In genomic region chr2:93188761-93189458, GRCm38 (mm10) we compare ENCODE assay signal across 8 mouse cellular contexts. TPM values are rescaled to one million over a fixed set of nuclear protein-coding genes. Genes with fewer than 3 reads are reported as not detected.
DNase-seq lines count a peak whose midpoint lies in the region; ATAC-seq and TF ChIP-seq lines count a peak whose summit lies in the region.

No protein-coding gene starts in this region.

- ATAC-seq in heart, embryonic 13.5 days (ENCODE audit: extremely low read depth, insufficient number of reproducible peaks, low FRiP score, low TSS enrichment), result no peak
- ATAC-seq in midbrain, embryonic 11.5 days (ENCODE audit: low FRiP score), result no peak

- peak overlapping the region; percentile 86 for H3K4me3 ChIP-seq in layer of hippocampus, adult 2 months
- peak overlapping the region; percentile 81 for H3K4me3 ChIP-seq in heart, embryonic 13.5 days
- peak overlapping the region; percentile 55 for H3K4me3 ChIP-seq in midbrain, embryonic 11.5 days (ENCODE audit: low read depth, low read length)
- peak overlapping the region; percentile 62 for H3K4me3 ChIP-seq in thymus, adult 2 months (ENCODE audit: control insufficient read depth, insufficient read depth, low read length)

- no peak for TF ChIP-seq POLR2A in brain, embryonic 14.5 days (IDR thresholded peaks at IDR 0.05; ENCODE audit: borderline replicate concordance, extremely low read depth, insufficient read depth, insufficient read length, poor library complexity, severe bottlenecking)
- TF ChIP-seq POLR2A in thymus, adult 2 months (IDR thresholded peaks at IDR 0.05; ENCODE audit: control insufficient read depth, extremely low read depth, insufficient read depth, low read length, poor library complexity), result no peak

- H3K27me3 ChIP-seq in heart, embryonic 13.5 days (replicated peaks), result peaks cover 45% of the 10 kb centered on the region
- no peaks in the 10 kb centered on the region; the same call in 1 of the 2 replicates for H3K27me3 ChIP-seq in midbrain, embryonic 11.5 days (ENCODE audit: control insufficient read depth, insufficient read depth, low read length)
- no peaks in the 10 kb centered on the region for H3K27me3 ChIP-seq in thymus, adult 2 months (ENCODE audit: control insufficient read depth, insufficient read depth, low read length)

- peak in 1 of 2 experiments; percentile 45 for DNase-seq in layer of hippocampus, adult 2 months (ENCODE audit: low spot score in 2 of 2)
- DNase-seq in layer of hippocampus, adult 9-10 months (ENCODE audit: low spot score), result no peak
- DNase-seq in brain, embryonic 14.5 days (ENCODE audit: low read depth), result peak; percentile 84
- DNase-seq in kidney, postnatal 36 days, result peak; percentile 45 to 71
- peak; percentile 95 for DNase-seq in midbrain, embryonic 11.5 days (ENCODE audit: low spot score, missing footprints)
- peak; percentile 65 for DNase-seq in thymus, adult 2 months
- DNase-seq in frontal cortex, postnatal 25 days (ENCODE audit: low spot score in 2 of 2), result no peak

- H3K27ac ChIP-seq in layer of hippocampus, adult 2 months, result peak overlapping the region; percentile 88
- peak overlapping the region; percentile 59; the same call in 1 of the 2 replicates for H3K27ac ChIP-seq in heart, embryonic 13.5 days (replicated peaks)
- H3K27ac ChIP-seq in midbrain, embryonic 11.5 days (ENCODE audit: low read depth, low read length), result peak overlapping the region; percentile 64
- H3K27ac ChIP-seq in thymus, adult 2 months (ENCODE audit: control insufficient read depth, insufficient read depth, low read length), result peak overlapping the region; percentile 98

- H3K9me3 ChIP-seq in heart, embryonic 13.5 days, result no peaks in the 10 kb centered on the region
- no peaks in the 10 kb centered on the region for H3K9me3 ChIP-seq in midbrain, embryonic 11.5 days (ENCODE audit: control insufficient read depth, low read length)

- 9% methylated on average over 19 of the region's 19 CpGs for WGBS in heart, embryonic 13.5 days
- 7% methylated on average over 19 of the region's 19 CpGs for WGBS in midbrain, embryonic 11.5 days
- WGBS in thymus, adult 2 months, result 9% methylated on average over 19 of the region's 19 CpGs

- H3K4me2 ChIP-seq in heart, embryonic 13.5 days, result peak overlapping the region; percentile 100
- H3K4me2 ChIP-seq in midbrain, embryonic 11.5 days, result peak overlapping the region; percentile 88

- H3K9ac ChIP-seq in heart, embryonic 13.5 days, result peak overlapping the region; percentile 86
- H3K9ac ChIP-seq in midbrain, embryonic 11.5 days (ENCODE audit: low read length), result peak overlapping the region; percentile 80

- H3K36me3 ChIP-seq in heart, embryonic 13.5 days, result no peaks in the 10 kb centered on the region
- no peaks in the 10 kb centered on the region for H3K36me3 ChIP-seq in midbrain, embryonic 11.5 days (ENCODE audit: control insufficient read depth, insufficient read depth, low read length)
- H3K36me3 ChIP-seq in thymus, adult 2 months (ENCODE audit: control insufficient read depth, insufficient read depth, low read length), result no peaks in the 10 kb centered on the region

- H3K4me1 ChIP-seq in heart, embryonic 13.5 days, result peaks cover 33% of the 10 kb centered on the region
- H3K4me1 ChIP-seq in midbrain, embryonic 11.5 days (ENCODE audit: control insufficient read depth, insufficient read depth, low read length), result peaks cover 53% of the 10 kb centered on the region
- peaks cover 53% of the 10 kb centered on the region for H3K4me1 ChIP-seq in thymus, adult 2 months (replicated peaks; ENCODE audit: control insufficient read depth, insufficient read depth, low read length)

- peak; percentile 68 for TF ChIP-seq CTCF in layer of hippocampus, adult 2 months (conservative IDR thresholded peaks at IDR 0.05)
- TF ChIP-seq CTCF in brain, embryonic 14.5 days (IDR thresholded peaks at IDR 0.05; ENCODE audit: borderline replicate concordance, extremely low read depth, insufficient read depth, insufficient read length), result peak; percentile 78
- TF ChIP-seq CTCF in thymus, adult 2 months (IDR thresholded peaks at IDR 0.05; ENCODE audit: borderline replicate concordance, control insufficient read depth, extremely low read depth, insufficient read depth, low read length, poor library complexity), result peak; percentile 61; the same call in 1 of the 2 replicates

RNA-seq across cellular contexts. Expression of gene Trp53i11, which starts 1.6 kb away (rescaled TPM):
- total RNA-seq in layer of hippocampus, adult 2 months (2021), result 10 to 100 TPM; 87.6 to 89.0 TPM
- 145 and 192 TPM in 2 replicates for polyA plus RNA-seq in brain, embryonic 14.5 days (2012; rRNA removed)
- polyA plus RNA-seq in heart, embryonic 13.5 days (2015; fragmentation: Nextera tagmentation; extraction: Ambion mirVana), result 24.5 TPM in 2 replicates
- polyA plus RNA-seq in midbrain, embryonic 11.5 days (2014; fragmentation: Nextera tagmentation; extraction: Ambion mirVana), result 179 and 191 TPM in 2 replicates
- 444 and 462 TPM in 2 replicates for polyA plus RNA-seq in thymus, adult 2 months (2012; rRNA removed)

Comparison
In these comparisons a context has a peak if more than half of its experiments do, and no peak if none do; other contexts are left out.
1. DNase-seq: peak in brain, embryonic 14.5 days (single experiment), kidney, postnatal 36 days (2 of 2), midbrain, embryonic 11.5 days (single experiment) and thymus, adult 2 months (single experiment); none in layer of hippocampus, adult 9-10 months (single experiment) and frontal cortex, postnatal 25 days (0 of 2).
2. Peak in every context shown above with its lines, with median percentiles within 50 percentile points of each other: H3K27ac ChIP-seq, H3K4me3 ChIP-seq and CTCF ChIP-seq.